Mouse (Mus musculus): ENCODE measurements around the gene Glb1.
"Not testable (repeated sequence)": the region's sequence is repeated elsewhere in the genome, so short reads cannot be mapped to it uniquely, and the experiment has no call there.

The Glb1 gene

DNA sequence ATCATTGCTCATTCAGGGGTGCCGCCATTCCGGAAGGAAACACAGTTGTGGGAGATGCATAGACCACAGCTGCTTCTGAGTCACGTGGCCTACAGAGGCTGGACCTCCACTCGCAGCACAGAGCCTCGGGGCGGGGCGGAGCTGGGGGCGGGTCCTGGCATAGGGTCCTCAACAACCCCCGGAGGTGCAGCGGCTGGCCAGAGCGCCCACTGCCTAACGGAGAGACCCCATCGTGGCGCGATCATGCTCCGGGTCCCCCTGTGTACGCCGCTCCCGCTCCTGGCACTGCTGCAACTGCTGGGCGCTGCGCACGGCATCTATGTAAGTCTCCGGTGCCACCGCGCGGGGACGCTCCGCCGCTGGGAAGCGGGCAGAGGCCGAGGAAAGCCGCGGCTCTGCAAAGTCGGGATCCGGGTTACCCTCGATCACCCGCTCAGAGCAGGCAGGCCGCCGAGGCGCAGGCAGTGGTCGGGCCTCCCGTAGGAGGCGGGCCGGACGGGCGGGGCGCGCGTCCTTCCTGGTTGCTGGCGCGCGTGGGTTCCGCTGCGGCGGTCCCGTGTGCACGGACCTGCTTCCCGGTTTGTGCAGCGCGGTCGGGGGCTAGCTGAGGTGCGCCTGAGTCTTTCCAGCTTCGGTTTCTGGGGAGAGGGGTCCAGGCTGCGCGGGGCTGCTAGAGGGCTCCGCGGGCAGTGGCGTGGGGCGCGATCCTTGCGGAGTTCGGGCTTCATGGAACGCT is at the start of gene Glb1, which contains the start of gene Tmppe:
TSS of gene Glb1 (plus strand) at position 128 of the 736 bp plus-strand sequence.
TSS of gene Tmppe (plus strand) at position 157 of the 736 bp plus-strand sequence.
- peak; percentile 73 to 84 for DNase-seq

DNA sequence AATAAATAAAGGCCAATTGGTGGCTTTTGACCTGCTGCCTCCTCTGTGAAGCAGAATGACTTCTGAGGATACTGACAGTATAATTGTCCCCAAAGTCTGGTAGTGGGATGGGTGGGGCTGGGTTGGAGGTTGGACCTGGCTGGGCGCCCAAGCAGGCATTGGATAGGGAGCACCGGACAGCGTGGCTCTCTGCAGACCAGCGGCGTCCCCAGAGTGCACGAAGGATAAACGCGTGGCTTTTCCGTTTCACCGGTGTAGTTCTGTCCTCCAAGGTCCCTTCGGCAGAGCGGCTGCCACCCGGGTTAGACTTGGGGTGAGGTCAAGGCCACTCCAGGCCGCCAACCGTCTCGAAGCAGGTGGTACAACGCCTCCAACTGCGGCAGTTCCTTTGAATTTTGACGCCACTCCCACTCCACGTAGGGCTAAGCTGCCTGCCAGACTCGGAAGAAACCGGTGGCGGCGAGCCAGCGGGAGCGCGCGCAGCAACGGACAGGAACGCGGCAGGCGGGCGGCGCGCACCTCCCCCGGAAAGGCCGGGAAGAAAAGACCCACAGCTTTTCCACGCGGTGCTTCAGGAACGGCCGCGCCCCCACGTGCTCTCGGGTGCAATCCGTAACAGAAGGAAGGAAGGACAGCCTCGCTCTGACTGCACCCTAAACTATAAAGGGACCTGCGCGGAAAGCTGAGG is 32.9 kb upstream of the Glb1 start:
- DNase-seq = peak; percentile 46 to 62

- DNase-seq = no peak
These were observed 32.4 kb upstream of the Glb1 start for GRCm38 (mm10) chr9:114368471-114368858.

GRCm38 (mm10) chr9:114369389-114369788 is 31.5 kb upstream of the Glb1 start:
- not testable (repeated sequence) for DNase-seq

GRCm38 (mm10) chr9:114371717-114372116 is 29.2 kb upstream of the Glb1 start:
- DNase-seq = not testable (repeated sequence)

GRCm38 (mm10) chr9:114375276-114375962 is 25.5 kb upstream of the Glb1 start:
- no peak for DNase-seq

DNA sequence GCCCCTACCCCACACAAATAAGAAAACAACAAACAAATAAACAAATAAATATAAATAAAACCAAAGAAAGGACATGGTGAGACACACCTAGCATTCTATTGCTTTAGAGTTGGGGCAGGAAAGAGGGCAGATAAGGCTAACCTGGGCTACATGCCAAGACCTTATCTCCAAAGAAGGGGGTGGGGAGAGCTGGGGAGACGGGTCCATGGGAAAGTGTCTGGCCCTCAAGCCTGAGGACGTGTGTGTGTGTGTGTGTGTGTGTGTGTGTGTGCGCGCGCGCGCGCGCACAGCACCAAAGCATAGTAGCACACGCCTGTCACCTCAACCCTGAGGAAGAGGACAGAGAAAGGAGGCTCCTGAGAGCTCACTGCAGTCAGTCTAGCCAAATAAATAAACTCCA is 23.7 kb upstream of the Glb1 start:
- DNase-seq = no peak

DNA sequence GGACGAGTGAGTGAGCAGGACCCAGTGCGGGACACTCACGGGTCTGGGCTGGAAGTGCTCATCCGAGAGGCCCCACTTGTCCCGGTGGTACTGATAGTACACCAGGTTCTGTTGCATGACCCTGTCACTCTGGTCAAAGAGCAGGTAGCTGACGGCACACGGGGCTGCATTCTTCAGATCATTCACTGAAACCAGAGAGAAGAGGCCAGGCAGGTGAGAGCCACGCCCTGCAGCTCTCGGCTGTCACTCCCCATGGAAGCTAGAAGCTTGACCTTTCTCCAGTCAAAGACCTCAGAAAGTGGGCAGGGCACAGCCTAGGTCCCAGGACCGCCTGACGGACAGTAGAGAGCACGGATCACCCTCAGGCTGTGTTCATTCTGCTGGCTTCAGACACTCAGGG is 21.0 kb upstream of the Glb1 start:
- no peak for DNase-seq

DNA sequence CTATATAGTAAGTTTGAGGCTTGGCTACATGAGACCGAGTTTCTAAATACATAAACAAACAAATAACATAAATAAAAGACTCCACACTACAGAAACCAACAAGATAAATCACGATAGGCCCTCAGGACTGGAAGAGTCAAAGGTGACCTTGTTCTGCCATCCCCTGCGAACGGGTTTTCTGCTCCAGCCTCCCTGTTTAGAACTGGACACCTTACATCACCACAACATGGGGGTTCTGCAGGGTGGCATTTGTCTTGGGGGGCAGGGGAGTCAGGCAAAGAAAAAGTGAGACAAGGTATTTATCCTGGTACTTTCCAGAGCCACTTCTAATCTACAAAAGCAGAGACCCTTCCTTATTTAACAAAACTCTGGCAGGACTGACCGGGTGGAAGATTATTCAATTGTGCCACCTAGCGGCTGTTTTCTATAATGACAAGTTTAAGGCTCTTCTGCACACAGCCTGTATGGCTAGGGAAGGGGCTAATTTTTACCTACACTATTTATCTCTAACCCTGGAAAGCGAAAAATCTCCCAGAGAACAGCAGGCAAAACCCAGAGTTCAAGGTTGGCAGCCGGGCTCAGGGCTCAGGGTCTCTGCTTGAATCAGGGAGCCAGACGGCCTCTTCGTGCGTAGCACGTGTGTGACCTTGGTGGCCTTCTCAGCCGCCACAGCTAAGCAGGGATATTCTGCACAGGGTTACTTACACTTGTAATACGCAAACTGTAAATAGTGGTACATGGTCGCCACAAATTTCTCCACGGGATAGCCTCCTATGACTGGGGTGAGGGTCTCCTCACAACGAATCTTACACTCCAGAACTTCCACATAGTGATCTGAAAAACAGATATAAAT is 19.8 kb upstream of the Glb1 start:
- DNase-seq = no peak

DNA sequence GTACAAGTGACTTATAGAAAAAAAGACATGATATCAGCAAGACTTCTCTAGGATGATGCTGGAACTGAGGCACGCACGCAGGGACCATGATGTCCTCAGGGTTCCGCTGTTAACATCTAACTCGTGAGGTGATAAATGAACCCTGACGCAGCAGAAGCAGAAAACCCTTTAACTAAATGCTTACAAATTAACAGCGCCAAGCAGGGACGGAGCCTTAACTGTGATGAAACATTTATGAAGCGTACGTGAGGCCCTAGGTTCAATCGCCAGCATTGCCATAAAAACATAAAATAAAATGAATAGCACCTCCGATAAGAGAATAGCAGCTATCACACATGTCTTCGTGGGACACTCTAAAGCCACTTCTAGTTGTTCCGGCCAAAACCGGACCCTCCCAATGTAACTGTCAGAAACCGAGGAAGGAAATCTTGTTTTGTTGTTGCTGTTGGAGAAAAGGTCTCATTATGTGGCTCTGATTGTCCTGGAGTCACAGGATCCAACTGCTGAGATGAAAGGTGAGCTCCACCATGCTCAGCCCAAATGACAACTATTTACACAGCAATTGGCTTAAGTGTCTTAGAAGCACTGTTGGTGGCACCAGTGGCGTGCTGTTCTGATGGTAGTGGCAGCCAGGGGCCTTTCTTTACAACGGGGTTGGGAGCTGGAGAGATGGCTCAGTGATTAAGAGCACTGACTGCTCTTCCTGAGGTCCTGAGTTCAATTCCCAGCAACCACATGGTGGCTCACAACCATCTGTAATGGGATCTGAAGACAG is 17.8 kb upstream of the Glb1 start:
- DNase-seq = no peak

DNA sequence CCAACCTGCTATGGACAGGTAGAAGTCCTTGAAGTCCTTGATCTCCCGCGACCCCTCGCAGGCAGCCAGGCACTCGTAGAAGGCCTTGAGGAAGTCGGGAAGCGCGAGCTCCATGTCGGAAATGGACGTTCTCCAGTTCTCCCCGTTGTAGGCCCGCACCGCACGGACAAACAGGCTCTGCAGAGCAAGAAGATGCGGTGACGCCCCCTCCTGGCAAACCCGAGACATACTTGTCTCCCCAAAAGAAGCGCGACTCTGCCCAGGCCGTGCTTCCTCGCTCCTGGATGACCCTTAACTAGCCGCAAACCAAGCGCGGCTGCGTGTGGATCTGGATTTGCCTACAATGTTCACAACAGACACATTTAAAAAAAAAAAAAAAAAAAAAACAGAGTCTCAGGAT is 16.2 kb upstream of the Glb1 start:
- DNase-seq = no peak

DNA sequence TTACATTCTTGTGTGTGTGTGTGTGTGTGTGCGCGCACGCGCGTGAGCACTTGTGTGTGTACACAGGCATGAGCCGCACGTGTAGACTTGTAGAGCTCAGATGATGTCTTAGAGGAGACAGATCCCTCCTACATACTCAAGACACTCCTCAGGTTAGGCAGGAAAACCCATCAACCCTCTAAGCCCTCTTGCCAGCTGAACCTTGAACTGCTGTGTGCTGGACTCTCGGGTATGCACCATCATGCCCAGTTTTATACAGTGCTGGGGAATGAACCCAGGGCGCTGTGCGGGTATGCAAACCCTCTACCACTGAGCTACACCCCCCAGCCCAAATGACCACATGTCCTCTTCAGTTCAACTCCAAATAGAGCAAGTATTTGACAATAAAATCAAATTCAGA is 15.7 kb upstream of the Glb1 start:
- no peak for DNase-seq

DNA sequence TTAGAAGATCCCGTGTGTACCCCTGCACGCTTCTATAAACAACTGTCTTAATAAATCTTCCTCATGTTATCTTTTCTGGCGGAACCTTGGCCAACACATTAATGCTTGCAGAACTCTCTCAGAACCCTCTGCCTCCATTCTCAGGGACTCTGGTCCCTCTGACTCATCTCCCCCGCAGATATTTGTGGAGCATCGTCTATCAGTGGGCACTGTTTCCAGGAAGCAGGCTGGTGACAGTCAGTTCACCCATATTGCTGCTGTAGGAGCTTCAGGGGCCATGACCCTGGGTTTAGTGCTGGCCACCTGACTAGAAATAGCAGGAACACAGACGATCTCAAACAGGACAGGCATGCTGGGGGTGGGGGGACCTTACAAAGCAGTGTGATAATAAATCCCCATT is 13.8 kb upstream of the Glb1 start:
- DNase-seq = no peak

DNA sequence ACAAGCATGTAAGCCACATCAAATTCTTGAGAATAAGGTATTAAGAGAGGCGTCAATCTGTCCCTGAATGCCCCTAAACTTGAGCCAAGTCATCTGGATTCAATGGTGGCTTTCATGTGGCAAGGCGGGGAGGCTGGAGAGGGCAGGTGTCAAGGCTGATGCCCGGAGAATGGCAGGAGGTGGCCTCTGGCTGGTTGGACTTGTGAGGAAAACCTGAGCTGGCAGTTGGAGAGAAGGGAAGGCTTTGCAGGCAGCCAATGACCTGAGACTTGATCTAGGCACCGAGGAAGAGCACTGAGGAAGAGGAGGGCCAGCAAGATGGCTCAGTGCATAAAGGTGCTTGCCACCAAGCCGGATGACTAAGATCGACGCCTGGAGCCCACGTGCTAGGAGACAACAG is 12.6 kb upstream of the Glb1 start:
- DNase-seq = no peak

- DNase-seq = no peak
These were observed 12.0 kb upstream of the Glb1 start for GRCm38 (mm10) chr9:114388701-114389370.

DNA sequence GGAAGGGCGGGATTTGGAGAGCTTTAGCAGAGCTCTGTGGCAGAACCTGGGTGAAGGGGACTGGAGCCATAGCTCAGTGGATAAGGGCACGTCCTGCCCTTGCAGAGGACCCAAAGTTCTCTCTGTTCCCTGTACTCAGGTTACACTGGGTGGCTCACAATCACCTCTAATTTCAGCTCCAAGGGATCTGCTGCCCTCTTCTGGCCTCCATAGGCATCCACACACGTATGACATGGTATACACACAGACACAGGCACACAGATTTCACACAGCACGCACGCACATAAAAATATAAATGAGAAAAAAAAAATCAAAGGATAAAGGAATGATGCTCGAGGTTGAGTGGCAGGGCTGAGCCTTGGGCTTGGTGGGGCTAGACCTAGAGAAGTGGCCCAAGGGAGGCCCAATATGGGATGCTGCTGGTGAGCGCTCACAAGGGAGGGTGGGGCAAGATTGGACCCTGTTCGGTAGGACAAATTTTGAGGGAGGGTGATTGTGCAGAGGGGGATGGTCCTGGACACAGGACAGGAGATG is 11.4 kb upstream of the Glb1 start:
- no peak for DNase-seq

GRCm38 (mm10) chr9:114389905-114390748 is 10.7 kb upstream of the Glb1 start, which contains the start of gene Crtap:
Crtap (minus strand) TSS chr9:114390675.
- DNase-seq = peak; percentile 28 to 48

- DNase-seq = no peak
These were observed 10.2 kb upstream of the Glb1 start for GRCm38 (mm10) chr9:114390749-114391075.

GRCm38 (mm10) chr9:114394136-114394535 is 6.7 kb upstream of the Glb1 start:
- DNase-seq = not testable (repeated sequence)

- no peak for DNase-seq
These were observed 6.2 kb upstream of the Glb1 start for GRCm38 (mm10) chr9:114394677-114395076.

All from thymus, adult 18-20 months (tissue).